Mouse (Mus musculus) midbrain, embryonic 16.5 days (tissue): Measurements from ENCODE around the gene Strn4. TPM values are rescaled to one million over a fixed set of nuclear protein-coding genes. Genes with fewer than 3 reads are reported as not detected.

Experiments
- ATAC-seq: fragments of 200-750 bp; cut with Nextera tagmentation; 2 replicates; pipeline ENCODE4 v1.8.0; 2017; ENCODE audit warnings: moderate TSS enrichment
- H3K27ac ChIP-seq: fragments of 300-500 bp; sonication (generic); 2 replicates; pipeline ENCODE4 v1.5.1; 2014; ENCODE audit warnings: mild to moderate bottlenecking, low read length, mixed read lengths
- H3K27me3 ChIP-seq: fragments of 300-500 bp; sonication (generic); 2 replicates; pipeline ENCODE4 v1.6.1; 2014; ENCODE audit warnings: low read depth, low read length, mixed read lengths; ENCODE audit not compliant: control insufficient read depth, insufficient read depth
- H3K36me3 ChIP-seq: fragments of 300-500 bp; sonication (generic); 2 replicates; pipeline ENCODE4 v1.6.1; 2014; ENCODE audit warnings: mild to moderate bottlenecking, low read length, moderate library complexity, mixed read lengths; ENCODE audit not compliant: control insufficient read depth, insufficient read depth
- H3K4me1 ChIP-seq: fragments of 300-500 bp; sonication (generic); 2 replicates; pipeline ENCODE4 v1.6.1; 2014; ENCODE audit warnings: mild to moderate bottlenecking, low read length, mixed read lengths; ENCODE audit not compliant: control insufficient read depth, insufficient read depth
- H3K4me2 ChIP-seq: fragments of 300-500 bp; sonication (generic); 2 replicates; pipeline ENCODE4 v1.6.1; 2014; ENCODE audit warnings: mild to moderate bottlenecking, low read length, mixed read lengths
- H3K4me3 ChIP-seq: fragments of 300-500 bp; sonication (generic); 2 replicates; pipeline ENCODE4 v1.5.1; 2014; ENCODE audit warnings: low read depth, mild to moderate bottlenecking, low read length, moderate library complexity, mixed read lengths
- H3K9ac ChIP-seq: fragments of 300-500 bp; sonication (generic); 2 replicates; pipeline ENCODE4 v1.6.1; 2014; ENCODE audit warnings: low read depth, low read length, mixed read lengths
- H3K9me3 ChIP-seq: fragments of 300-500 bp; sonication (generic); replicated peaks from 2 replicates; pipeline ENCODE4 v1.6.1; 2014; ENCODE audit warnings: mild to moderate bottlenecking, low read length, mixed read lengths; ENCODE audit not compliant: control insufficient read depth, poor library complexity, severe bottlenecking
- WGBS: fragments of 180-500 bp; shearing (Covaris S2); extraction: QIAGEN DNeasy Blood & Tissue Kit; methylation state at CpG from one replicate; pipeline ENCODE4 v1.1.7; 2014; 5-methylcytosine and 5-hydroxymethylcytosine counted together
- polyA plus RNA-seq: library from polyadenylated mRNA; unstranded; fragments of >200 nt; fragmentation: Nextera tagmentation; extraction: Ambion mirVana; gene quantifications from 2 replicates; pipeline ENCODE4 v1.2.1, GENCODE M21; 2015

Strn4 gene
- polyA plus RNA-seq, 1 experiment from 2014 or later, result 185 TPM

DNA sequence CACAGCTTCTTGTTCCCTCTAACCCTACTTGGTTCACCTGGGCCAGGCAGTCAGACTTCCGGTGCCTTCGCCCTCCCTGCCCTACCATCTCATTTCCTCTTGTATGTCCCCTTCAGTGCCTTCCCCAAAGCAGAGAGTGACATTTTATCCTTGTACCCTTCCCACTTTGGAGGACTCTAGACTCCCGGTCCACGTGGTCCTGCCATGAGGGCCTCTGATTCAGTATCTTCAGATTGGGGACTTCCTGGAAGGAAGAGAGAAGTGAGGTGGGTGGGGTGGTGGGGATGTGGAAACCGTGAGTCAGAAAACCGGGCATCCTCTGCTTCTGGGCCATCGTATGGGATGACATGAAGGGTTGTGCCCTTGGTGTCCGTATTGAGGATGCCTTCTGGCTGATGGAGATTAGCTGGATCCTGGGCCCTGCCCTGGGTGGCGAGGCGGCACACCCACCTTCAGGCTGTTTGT is 32.4 kb upstream of the Strn4 start:
- H3K9ac ChIP-seq, result no peak overlapping the region

DNA sequence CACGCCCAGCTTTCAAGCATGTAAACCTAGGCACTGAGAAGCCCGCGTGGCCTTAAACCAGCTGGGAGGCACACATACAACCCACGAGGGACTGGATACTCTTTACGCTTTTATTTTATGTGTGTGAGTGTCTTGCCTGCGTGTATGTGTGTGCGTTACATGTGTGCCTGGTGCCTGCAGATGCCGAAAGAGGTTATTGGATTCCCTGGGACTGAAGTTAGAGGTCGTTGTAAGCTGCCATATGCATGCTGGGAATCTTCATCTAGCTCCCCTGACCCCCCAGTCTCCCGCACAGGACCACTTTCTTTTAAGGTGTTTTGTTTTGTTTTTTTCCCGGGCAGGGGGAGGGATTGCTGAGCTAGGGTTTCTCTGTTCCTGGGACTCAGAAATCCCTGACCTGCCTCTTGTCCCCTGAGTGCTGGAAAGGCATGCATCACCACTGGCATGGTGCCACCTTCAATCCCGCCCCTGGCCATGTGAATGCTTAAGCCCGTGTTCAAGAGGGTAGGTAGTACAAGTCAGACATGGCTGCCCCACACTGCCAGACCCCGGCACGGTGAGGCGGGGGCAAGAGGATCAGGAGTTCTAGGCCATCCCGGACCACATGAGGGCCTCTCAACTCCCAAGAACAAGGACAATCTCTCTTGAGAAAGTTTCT is 31.8 kb upstream of the Strn4 start:
- Histone ChIP-seq H3K9ac (no peak overlapping the region; the same call in 1 of the 2 replicates), H3K4me2 (peak overlapping the region; percentile 99), H3K36me3 (no peaks in the 10 kb centered on the region), H3K9me3 (no peaks in the 10 kb centered on the region), H3K4me1 (peaks cover 13% of the 10 kb centered on the region; the same call in 1 of the 2 replicates), H3K27me3 (no peaks in the 10 kb centered on the region), H3K4me3 (no peak overlapping the region), H3K27ac (no peak overlapping the region)
- no peak for ATAC-seq
- 41% methylated on average over 17 of the region's 17 CpGs for WGBS

More for the DNA sequence above, 32.4 kb upstream of the Strn4 start:
- no peaks in the 10 kb centered on the region for H3K36me3 ChIP-seq
- 19% methylated on average over 10 of the region's 10 CpGs for WGBS
- H3K4me3 ChIP-seq, result no peak overlapping the region
- no peaks in the 10 kb centered on the region for H3K27me3 ChIP-seq
- peaks cover 13% of the 10 kb centered on the region; the same call in 1 of the 2 replicates for H3K4me1 ChIP-seq
- H3K27ac ChIP-seq, result no peak overlapping the region
- ATAC-seq, result no peak
- H3K4me2 ChIP-seq, result peak overlapping the region; percentile 99
- H3K9me3 ChIP-seq, result no peaks in the 10 kb centered on the region

DNA sequence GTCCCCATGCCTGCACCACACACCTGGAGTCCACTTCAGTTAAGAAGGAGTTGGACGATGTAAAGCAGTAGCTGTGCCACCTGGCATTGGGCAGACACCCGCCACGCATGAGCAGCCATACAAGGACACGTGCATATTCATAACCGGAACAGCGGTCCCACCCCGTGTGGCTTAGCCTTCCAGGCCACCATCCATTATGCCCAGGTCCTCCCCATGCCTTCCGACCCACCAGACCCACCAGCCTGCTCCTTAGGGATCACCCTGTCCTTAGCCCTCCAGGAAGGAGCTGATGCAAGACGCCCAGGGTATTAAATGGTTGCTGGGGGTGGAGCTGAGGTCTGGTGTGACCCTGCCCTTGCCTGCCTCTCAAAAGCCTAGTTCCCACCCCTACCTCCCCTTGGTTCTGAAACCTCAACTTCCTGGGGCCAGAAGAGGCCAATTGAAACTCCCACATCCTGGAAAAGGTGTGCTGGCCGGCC is 31.2 kb upstream of the Strn4 start:
- H3K27ac ChIP-seq, result no peak overlapping the region
- H3K27me3 ChIP-seq, result no peaks in the 10 kb centered on the region
- peaks cover 13% of the 10 kb centered on the region; the same call in 1 of the 2 replicates for H3K4me1 ChIP-seq
- no peaks in the 10 kb centered on the region for H3K36me3 ChIP-seq
- H3K4me2 ChIP-seq, result no peak overlapping the region
- no peak overlapping the region for H3K4me3 ChIP-seq
- H3K9me3 ChIP-seq, result no peaks in the 10 kb centered on the region
- no peak for ATAC-seq
- no peak overlapping the region for H3K9ac ChIP-seq
- WGBS, result 57% methylated on average over 10 of the region's 10 CpGs

DNA sequence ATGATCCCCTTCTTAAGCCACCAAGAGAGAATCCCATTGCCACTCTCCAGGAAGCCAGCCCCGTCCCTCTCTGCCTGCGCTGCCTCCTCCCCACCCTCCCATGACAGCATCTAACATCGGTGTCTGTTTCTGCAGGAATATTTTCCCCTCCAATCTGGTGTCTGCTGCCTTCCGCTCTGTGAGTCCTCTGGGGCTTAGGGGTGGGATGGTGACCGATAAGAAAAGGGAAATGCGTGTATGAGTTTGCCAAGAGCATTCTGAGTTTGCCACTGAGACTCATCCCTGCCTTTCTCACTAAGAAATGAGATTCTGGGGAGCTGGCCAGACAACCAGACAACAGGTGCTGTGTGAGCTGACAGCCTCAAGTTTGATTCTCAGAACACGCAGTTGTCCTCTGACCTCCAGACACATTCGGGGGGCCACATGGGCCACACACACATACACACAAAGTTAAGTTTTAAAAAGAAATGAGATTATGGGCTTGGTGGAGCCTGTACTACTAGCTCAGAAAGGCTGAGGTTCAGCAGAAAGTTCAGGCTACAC is 30.1 kb upstream of the Strn4 start:
- WGBS, result 83% methylated on average over 8 of the region's 8 CpGs
- Histone ChIP-seq H3K27me3 (no peaks in the 10 kb centered on the region), H3K27ac (no peak overlapping the region), H3K9me3 (no peaks in the 10 kb centered on the region), H3K9ac (no peak overlapping the region), H3K4me1 (peaks cover 12% of the 10 kb centered on the region; the same call in 1 of the 2 replicates), H3K4me2 (no peak overlapping the region), H3K36me3 (no peaks in the 10 kb centered on the region), H3K4me3 (no peak overlapping the region)
- ATAC-seq, result no peak

DNA sequence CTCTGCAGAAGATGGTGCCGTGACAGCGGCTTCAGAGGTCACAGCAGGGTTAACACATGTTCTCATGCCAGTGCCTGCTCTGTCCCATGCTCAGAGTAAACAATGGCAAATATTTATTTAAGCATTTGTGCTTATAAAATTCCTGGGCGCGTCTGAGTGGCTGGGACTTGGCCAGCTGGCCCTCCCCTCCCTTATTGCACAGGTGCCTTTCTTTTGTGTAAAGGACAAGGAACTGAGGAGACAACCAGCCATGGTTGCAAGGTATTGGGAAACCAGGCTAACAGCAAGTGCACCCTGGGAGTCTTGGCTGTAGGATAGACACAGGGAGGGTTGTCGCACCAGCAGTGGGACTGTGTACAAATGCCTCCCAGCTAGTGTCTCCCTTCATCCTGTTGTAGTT is 23.4 kb upstream of the Strn4 start:
- no peak overlapping the region for H3K9ac ChIP-seq
- no peaks in the 10 kb centered on the region for H3K4me1 ChIP-seq
- H3K4me2 ChIP-seq, result no peak overlapping the region
- H3K36me3 ChIP-seq, result no peaks in the 10 kb centered on the region
- WGBS, result 85% methylated on average over 5 of the region's 5 CpGs
- no peak for ATAC-seq
- no peak overlapping the region for H3K4me3 ChIP-seq
- H3K27me3 ChIP-seq, result no peaks in the 10 kb centered on the region
- H3K9me3 ChIP-seq, result no peaks in the 10 kb centered on the region
- no peak overlapping the region for H3K27ac ChIP-seq

DNA sequence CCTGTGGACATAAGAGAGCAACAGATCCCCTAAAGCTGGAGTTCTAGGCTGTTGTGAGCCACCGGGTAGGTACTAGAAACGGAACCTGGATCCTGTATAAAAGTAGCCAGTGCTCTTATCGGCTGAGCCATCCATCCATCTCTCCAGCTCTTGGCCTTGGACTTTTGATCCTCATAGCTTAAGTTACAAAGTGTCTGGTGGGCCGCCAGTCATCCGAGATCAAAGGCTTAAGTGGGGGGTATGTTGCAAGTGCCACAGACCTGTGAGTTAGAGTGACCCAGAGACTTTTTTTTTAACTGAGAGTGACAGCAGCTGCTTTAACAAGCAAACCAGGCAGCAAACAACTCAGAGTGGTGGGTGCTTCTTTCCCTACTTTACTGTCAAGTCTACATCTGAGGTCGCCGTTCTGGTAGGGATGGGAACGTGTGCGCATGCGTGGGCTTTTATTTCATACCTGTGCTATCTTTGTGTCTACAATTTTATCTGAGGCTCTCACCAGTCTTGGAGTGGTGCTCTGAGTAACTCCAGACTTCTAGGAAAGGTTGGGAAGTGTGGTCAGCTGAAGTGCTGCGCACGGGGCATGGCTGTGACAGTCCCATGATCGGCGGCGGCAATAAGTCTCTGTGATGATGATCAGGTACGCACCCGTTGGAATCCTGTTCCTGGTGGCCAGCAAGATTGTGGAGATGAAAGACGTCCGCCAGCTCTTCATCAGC is 22.5 kb upstream of the Strn4 start:
- ATAC-seq, result no peak
- H3K4me1 ChIP-seq, result no peaks in the 10 kb centered on the region
- H3K9me3 ChIP-seq, result no peaks in the 10 kb centered on the region
- 92% methylated on average over 19 of the region's 19 CpGs for WGBS
- no peak overlapping the region for H3K4me2 ChIP-seq
- H3K4me3 ChIP-seq, result no peak overlapping the region
- H3K9ac ChIP-seq, result no peak overlapping the region
- no peak overlapping the region for H3K27ac ChIP-seq
- H3K36me3 ChIP-seq, result no peaks in the 10 kb centered on the region
- H3K27me3 ChIP-seq, result no peaks in the 10 kb centered on the region

DNA sequence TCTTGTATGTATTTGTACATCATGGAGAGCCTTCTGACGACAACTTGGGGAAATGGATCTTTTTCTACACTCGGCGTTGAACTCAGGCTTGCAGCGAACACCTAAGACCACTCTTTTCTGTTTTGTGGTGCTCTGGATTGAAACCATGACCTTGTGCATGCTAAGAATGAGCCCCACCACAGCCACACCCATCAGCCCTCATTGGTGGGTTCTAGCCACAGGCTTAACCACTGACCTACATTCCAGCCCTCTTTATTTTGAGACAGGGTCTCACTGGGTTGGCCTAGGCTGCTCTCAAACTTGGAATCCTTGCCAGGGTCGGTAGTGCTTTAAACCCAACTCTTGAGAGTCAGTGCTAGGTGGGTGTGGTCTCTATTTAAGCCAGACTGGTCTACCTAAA is 20.8 kb upstream of the Strn4 start:
- no peak overlapping the region for H3K9ac ChIP-seq
- no peak overlapping the region for H3K27ac ChIP-seq
- no peak overlapping the region for H3K4me2 ChIP-seq
- WGBS, result 92% methylated on average over 5 of the region's 5 CpGs
- H3K4me3 ChIP-seq, result no peak overlapping the region
- no peaks in the 10 kb centered on the region for H3K36me3 ChIP-seq
- no peaks in the 10 kb centered on the region for H3K4me1 ChIP-seq
- H3K9me3 ChIP-seq, result no peaks in the 10 kb centered on the region
- ATAC-seq, result no peak
- H3K27me3 ChIP-seq, result no peaks in the 10 kb centered on the region

DNA sequence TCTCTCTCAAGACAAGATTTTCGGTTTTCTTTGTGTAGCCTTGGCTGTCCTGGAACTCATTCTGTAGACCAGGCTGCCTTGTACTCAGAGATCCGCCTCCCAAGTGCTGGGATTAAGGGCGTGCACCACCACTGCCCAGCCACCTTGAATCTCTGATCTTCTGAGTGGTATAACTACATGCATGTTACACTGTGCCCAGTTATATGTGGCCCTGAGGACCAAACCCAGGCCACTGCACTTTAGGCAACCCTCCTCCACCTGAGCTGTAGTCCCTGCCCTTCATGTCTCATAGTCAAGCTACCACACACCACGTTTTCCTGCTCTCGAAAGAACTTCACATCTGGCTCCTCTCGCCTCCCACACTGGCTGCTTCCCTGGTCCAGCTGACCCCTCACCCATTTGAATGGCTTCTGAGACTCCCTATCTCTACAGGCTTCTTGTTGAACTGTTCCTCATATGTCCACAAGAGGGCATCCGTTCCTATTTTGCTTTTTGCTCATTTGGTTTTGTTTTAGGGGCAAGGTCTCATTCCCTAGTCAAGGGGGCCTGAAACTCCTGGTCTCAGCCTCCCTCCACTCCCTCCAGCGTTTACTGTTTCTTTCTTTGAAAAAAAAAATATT is 11.2 kb upstream of the Strn4 start:
- Histone ChIP-seq H3K4me2 (no peak overlapping the region), H3K36me3 (peaks cover 4% of the 10 kb centered on the region), H3K27me3 (no peaks in the 10 kb centered on the region), H3K4me3 (no peak overlapping the region), H3K9me3 (no peaks in the 10 kb centered on the region), H3K4me1 (peaks cover 2% of the 10 kb centered on the region; the same call in 1 of the 2 replicates), H3K9ac (no peak overlapping the region), H3K27ac (no peak overlapping the region)
- 33% methylated on average over 8 of the region's 8 CpGs for WGBS
- no peak for ATAC-seq
